Mouse (Mus musculus) layer of hippocampus, postnatal 10 days (tissue): ENCODE measurements around the gene Klk1b5. TPM values are rescaled to one million over a fixed set of nuclear protein-coding genes. Genes with fewer than 3 reads are reported as not detected.

Source experiments
- DNase-seq, 2 experiments: peaks; one replicate each; pipeline ENCODE4 v3.0.0; 2021; ENCODE audit warnings: low spot score in 2 of 2
- total RNA-seq, 2 experiments: library from RNA; stranded (reverse); gene quantifications; 2 replicates each; pipeline ENCODE4 v1.2.3; 2021

The Klk1b5 gene
- total RNA-seq, 2 experiments from 2014 or later: not detected

- DNase-seq: no peak
These were observed 37.4 kb downstream of the Klk1b5 start for GRCm38 (mm10) chr7:44253023-44253616.

DNA sequence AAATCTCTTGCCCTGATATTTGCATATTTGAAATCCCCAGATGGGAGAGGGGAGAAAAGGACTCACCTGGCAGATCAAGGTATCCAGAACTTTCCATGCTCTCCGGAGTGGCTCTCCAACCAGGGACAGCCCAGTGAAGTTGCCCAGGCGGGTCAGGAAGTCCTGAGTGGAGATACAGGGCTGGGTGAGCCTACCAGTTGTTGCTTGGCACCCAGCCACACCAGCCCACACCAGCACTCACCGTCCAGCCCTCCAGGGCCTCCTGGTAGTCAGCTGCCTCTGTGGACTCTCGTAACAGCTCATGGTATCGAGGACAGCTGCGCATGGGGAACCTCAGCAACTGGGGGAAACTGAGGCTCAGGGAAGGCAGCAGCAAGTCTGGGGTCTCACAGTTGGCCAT lies 39.2 kb downstream of the Klk1b5 start:
- DNase-seq: no peak

DNA sequence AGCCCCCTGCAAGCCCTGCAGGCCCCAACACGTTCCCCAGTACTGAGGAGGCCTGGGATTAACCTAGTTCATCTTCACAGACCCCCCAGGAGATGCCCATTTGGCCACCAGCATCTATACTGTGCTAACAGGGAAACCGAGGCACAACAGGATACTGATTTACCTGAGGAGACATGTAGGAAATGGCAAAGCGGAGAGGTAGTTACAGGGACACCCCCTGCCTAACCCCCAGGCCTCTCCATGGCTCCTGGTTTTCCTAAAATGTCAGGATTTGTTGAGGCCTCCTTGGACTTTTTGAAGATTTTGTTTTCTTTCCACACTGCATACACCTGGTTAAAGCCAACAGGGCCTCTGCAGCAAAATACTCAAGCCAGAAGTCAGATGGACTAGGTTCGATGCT lies 41.5 kb downstream of the Klk1b5 start, which contains the start of gene Acp4:
Acp4 (minus strand) TSS at position 101 of the 400 bp plus-strand sequence.
- DNase-seq: no peak

DNA sequence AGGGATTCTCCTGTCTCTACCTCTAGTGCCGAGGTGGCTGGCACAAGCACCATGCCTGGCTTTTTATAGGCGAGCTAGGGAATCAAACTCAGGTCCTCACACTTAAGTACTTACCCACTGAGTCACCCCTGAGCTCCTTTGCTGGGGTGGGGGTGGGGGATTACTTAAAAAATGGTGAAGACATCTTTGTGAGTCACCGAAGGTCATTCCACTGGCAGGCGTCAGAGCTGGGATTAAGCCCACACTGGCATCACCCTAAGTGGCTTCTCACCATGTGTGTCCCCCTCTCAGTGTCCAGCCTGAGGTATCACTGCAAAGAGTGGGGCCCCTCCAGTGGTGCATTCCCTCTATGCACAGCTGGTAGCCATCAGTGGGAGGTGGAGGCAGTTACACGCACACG lies 44.7 kb downstream of the Klk1b5 start:
- DNase-seq: no peak

GRCm38 (mm10) chr7:44261147-44261546 lies 45.4 kb downstream of the Klk1b5 start, which contains the start of gene Gm15517:
Gene Gm15517, plus strand, starts transcription at chr7:44261447.
- no peak for DNase-seq

DNA sequence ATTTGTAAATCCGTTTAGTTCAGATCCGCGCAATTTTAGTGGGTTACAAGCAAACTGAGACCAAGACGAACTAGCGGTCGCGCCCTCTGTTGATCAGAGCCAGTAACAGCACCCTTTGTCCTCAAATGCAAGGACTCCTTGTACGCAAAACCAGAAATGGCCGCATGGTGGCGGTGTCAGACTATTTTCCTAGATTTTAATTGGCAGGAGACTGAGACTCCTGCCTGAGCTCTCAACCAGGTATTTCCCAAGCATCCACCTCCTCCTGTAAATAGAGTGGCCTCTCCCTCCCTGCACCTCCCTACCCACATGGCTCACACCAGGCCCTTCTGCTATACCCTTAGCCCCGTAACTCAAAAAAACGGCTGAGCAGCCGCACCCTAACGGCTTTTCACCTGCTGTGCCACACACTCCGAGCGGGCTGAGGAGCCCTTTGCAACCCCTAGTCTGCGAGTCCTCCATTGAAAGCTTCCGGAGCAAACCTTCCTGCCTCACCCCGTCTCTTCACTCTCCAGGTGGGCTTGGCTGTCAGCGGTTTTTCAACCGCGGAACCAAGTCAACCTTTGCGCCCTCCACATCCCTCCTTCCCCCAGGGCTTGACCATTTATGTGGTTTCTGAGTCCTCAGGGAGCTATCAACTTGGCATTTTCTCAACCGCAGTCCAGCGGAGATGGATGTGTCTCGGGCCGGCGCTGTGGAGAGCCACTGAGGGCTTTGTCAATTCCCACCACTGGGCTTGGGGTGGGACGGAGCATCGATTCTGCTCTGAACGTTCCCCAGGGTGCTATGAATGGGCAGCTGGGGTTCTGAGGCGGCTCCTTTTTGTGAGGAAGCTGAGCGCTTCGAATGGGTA lies 47.3 kb downstream of the Klk1b5 start:
- peak; percentile 99 for DNase-seq

GRCm38 (mm10) chr7:44268117-44268516 lies 52.4 kb downstream of the Klk1b5 start:
- DNase-seq: no peak

- DNase-seq: no peak
These were observed 53.7 kb downstream of the Klk1b5 start for GRCm38 (mm10) chr7:44269397-44269796.

Other genes with a start within 250 kb of the Klk1b5 start
- not detected for gene Klk1b1, start 249.2 kb upstream of the Klk1b5 start, total RNA-seq
- not detected for gene Klk1b9, start 239.9 kb upstream of the Klk1b5 start, total RNA-seq
- gene Klk1b11, start 220.1 kb upstream of the Klk1b5 start, total RNA-seq: not detected
- not detected for gene Klk1b26, start 203.8 kb upstream of the Klk1b5 start, total RNA-seq
- gene Klk1b27, start 163.7 kb upstream of the Klk1b5 start, total RNA-seq: not detected
- gene Klk1b21, start 113.6 kb upstream of the Klk1b5 start, total RNA-seq: not detected
- gene Klk1b22, start 103.3 kb upstream of the Klk1b5 start, total RNA-seq: not detected
- gene Klk1b16, start 79.2 kb upstream of the Klk1b5 start, total RNA-seq: not detected
- gene Klk1b24, start 27.7 kb upstream of the Klk1b5 start, total RNA-seq: not detected
- gene Klk1b3, start 17.8 kb upstream of the Klk1b5 start, total RNA-seq: not detected
- gene Klk1b4, start 8.5 kb upstream of the Klk1b5 start, total RNA-seq: not detected
- gene Klk1, start 9.4 kb downstream of the Klk1b5 start, total RNA-seq: not detected
- gene Gm36864, start 20.2 kb downstream of the Klk1b5 start, total RNA-seq: not detected
- 1 to 10 TPM; 1.3 to 2.1 TPM for gene 1700028J19Rik, start 30.8 kb downstream of the Klk1b5 start, total RNA-seq
- gene 2410002F23Rik, start 30.8 kb downstream of the Klk1b5 start, total RNA-seq: 100 to 1,000 TPM; 117 to 139 TPM
- gene Acp4, start 41.4 kb downstream of the Klk1b5 start, total RNA-seq: not detected
- gene Gm15517, start 45.5 kb downstream of the Klk1b5 start, total RNA-seq: not detected
- gene Clec11a, start 91.0 kb downstream of the Klk1b5 start, total RNA-seq: 1 to 10 TPM; 1.9 TPM
- 100 to 1,000 TPM; 439 to 476 TPM for gene Shank1, start 94.3 kb downstream of the Klk1b5 start, total RNA-seq
- gene Syt3, start 168.2 kb downstream of the Klk1b5 start, total RNA-seq: 10 to 100 TPM; 84.0 to 90.2 TPM
- gene 1700008O03Rik, start 169.9 kb downstream of the Klk1b5 start, total RNA-seq: 1 to 10 TPM; 4.3 to 5.0 TPM
- gene Lrrc4b, start 213.1 kb downstream of the Klk1b5 start, total RNA-seq: 100 to 1,000 TPM; 338 to 365 TPM
- 10 to 100 TPM; 13.0 to 16.5 TPM for gene Aspdh, start 249.4 kb downstream of the Klk1b5 start, total RNA-seq